Mouse (Mus musculus) bone marrow macrophage, adult 2 months (primary cell): ENCODE data around the gene Plin5. TPM values are rescaled to one million over a fixed set of nuclear protein-coding genes. Genes with fewer than 3 reads are reported as not detected.
"Not testable (repeated sequence)": the region's sequence is repeated elsewhere in the genome, so short reads cannot be mapped to it uniquely, and the experiment has no call there.

Experiments
- H3K27ac ChIP-seq: 2 replicates; pipeline ENCODE4 v1.5.1; 2012; ENCODE audit warnings: low read depth, low read length; ENCODE audit not compliant: insufficient read depth
- H3K4me1 ChIP-seq: 2 replicates; pipeline ENCODE4 v1.6.1; 2012; ENCODE audit warnings: low read length; ENCODE audit not compliant: control insufficient read depth, insufficient read depth
- H3K4me3 ChIP-seq: 2 replicates; pipeline ENCODE4 v1.5.1; 2012; ENCODE audit warnings: mild to moderate bottlenecking, low read length, moderate library complexity; ENCODE audit not compliant: insufficient read depth
- CTCF ChIP-seq: IDR thresholded peaks from 2 replicates; pipeline ENCODE4 v1.5.1; 2012; ENCODE audit warnings: low read depth, mild to moderate bottlenecking, low read length, moderate library complexity
- POLR2A ChIP-seq: IDR thresholded peaks from 2 replicates; pipeline ENCODE4 v1.6.1; 2012; ENCODE audit warnings: mild to moderate bottlenecking, low read depth, low read length, borderline replicate concordance
- polyA plus RNA-seq: library from polyadenylated mRNA; stranded (reverse); fragments of >200 nt; gene quantifications from 2 replicates; pipeline ENCODE4 v1.2.4, GENCODE M21; 2012; ENCODE audit not compliant: missing spikeins, insufficient read depth, insufficient read length

Gene Plin5
- polyA plus RNA-seq, 1 experiment: not detected

- Histone ChIP-seq H3K27ac (peak overlapping the region; percentile 98), H3K4me3 (peak overlapping the region; percentile 86), H3K4me1 (peaks cover 16% of the 10 kb centered on the region)
- no peak for TF ChIP-seq CTCF
- no peak for TF ChIP-seq POLR2A
Measured at GRCm38 (mm10) chr17:56074097-56074826, 43.1 kb downstream of the Plin5 start.

GRCm38 (mm10) chr17:56072243-56072642 lies 45.2 kb downstream of the Plin5 start:
- Histone ChIP-seq H3K4me1 (peaks cover 12% of the 10 kb centered on the region), H3K4me3 (no peak overlapping the region), H3K27ac (no peak overlapping the region)
- no peak for TF ChIP-seq POLR2A
- no peak for TF ChIP-seq CTCF

GRCm38 (mm10) chr17:56071126-56071525 lies 46.3 kb downstream of the Plin5 start:
- H3K4me1 ChIP-seq: peaks cover 15% of the 10 kb centered on the region
- no peak for TF ChIP-seq POLR2A
- TF ChIP-seq CTCF: no peak

GRCm38 (mm10) chr17:56069066-56069465 lies 48.3 kb downstream of the Plin5 start:
- no peak overlapping the region for H3K4me3 ChIP-seq
- H3K27ac ChIP-seq: no peak overlapping the region
- no peak for TF ChIP-seq CTCF
- TF ChIP-seq POLR2A: no peak
- peaks cover 7% of the 10 kb centered on the region; the same call in 1 of the 2 replicates for H3K4me1 ChIP-seq

More at GRCm38 (mm10) chr17:56071126-56071525, 46.3 kb downstream of the Plin5 start:
- Histone ChIP-seq H3K27ac (no peak overlapping the region), H3K4me3 (no peak overlapping the region)

- H3K27ac ChIP-seq: peak overlapping the region; percentile 13; the same call in 1 of the 2 replicates
- TF ChIP-seq POLR2A (no peak), CTCF (no peak)
- no peak overlapping the region for H3K4me3 ChIP-seq
- peaks cover 2% of the 10 kb centered on the region; the same call in 1 of the 2 replicates for H3K4me1 ChIP-seq
Measured at GRCm38 (mm10) chr17:56066451-56066850, 50.9 kb downstream of the Plin5 start.

- H3K27ac ChIP-seq, H3K4me1 ChIP-seq, H3K4me3 ChIP-seq: not testable (repeated sequence)
Measured at GRCm38 (mm10) chr17:56065715-56066114, 51.7 kb downstream of the Plin5 start.

- H3K27ac ChIP-seq: no peak overlapping the region
- TF ChIP-seq CTCF (no peak), POLR2A (no peak)
- no peak overlapping the region for H3K4me3 ChIP-seq
- H3K4me1 ChIP-seq: peaks cover 2% of the 10 kb centered on the region; the same call in 1 of the 2 replicates
Measured at GRCm38 (mm10) chr17:56062081-56062480, 55.3 kb downstream of the Plin5 start.

Other genes starting within 250 kb of the Plin5 start
- 4.2 TPM in 2 replicates for gene Zfp119a, start 238.7 kb downstream of the Plin5 start, polyA plus RNA-seq
- gene Zfp959, start 225.5 kb downstream of the Plin5 start, polyA plus RNA-seq: 8.7 and 11.8 TPM in 2 replicates
- 5.7 and 7.9 TPM in 2 replicates for gene Zfp119b, start 168.1 kb downstream of the Plin5 start, polyA plus RNA-seq
- 190 and 214 TPM in 2 replicates for gene Ebi3, start 165.0 kb downstream of the Plin5 start, polyA plus RNA-seq
- gene Yju2, start 158.5 kb downstream of the Plin5 start, polyA plus RNA-seq: 10.9 and 15.3 TPM in 2 replicates
- not detected in 2 replicates for gene Shd, start 147.1 kb downstream of the Plin5 start, polyA plus RNA-seq
- not detected in 2 replicates for gene Fsd1, start 131.1 kb downstream of the Plin5 start, polyA plus RNA-seq
- gene Stap2, start 112.0 kb downstream of the Plin5 start, polyA plus RNA-seq: 0.98 and 1.5 TPM in 2 replicates
- 41.5 and 52.8 TPM in 2 replicates for gene Mpnd, start 111.9 kb downstream of the Plin5 start, polyA plus RNA-seq
- 98.2 and 99.0 TPM in 2 replicates for gene Sh3gl1, start 81.0 kb downstream of the Plin5 start, polyA plus RNA-seq
- 11.5 and 14.1 TPM in 2 replicates for gene Chaf1a, start 77.2 kb downstream of the Plin5 start, polyA plus RNA-seq
- 55.7 and 67.6 TPM in 2 replicates for gene Ubxn6, start 42.6 kb downstream of the Plin5 start, polyA plus RNA-seq
- 33.0 and 41.1 TPM in 2 replicates for gene Hdgfl2, start 38.0 kb downstream of the Plin5 start, polyA plus RNA-seq
- gene Plin4, start 7.8 kb downstream of the Plin5 start, polyA plus RNA-seq: 0.16 TPM in 1 of 2 replicates, not detected in the other
- not detected in 2 replicates for gene Lrg1, start 4.4 kb upstream of the Plin5 start, polyA plus RNA-seq
- 7.8 and 8.1 TPM in 2 replicates for gene Sema6b, start 22.7 kb upstream of the Plin5 start, polyA plus RNA-seq
- 4.7 and 5.4 TPM in 2 replicates for gene Tnfaip8l1, start 44.9 kb upstream of the Plin5 start, polyA plus RNA-seq
- gene Mydgf, start 66.3 kb upstream of the Plin5 start, polyA plus RNA-seq: 35.2 and 37.4 TPM in 2 replicates
- gene Dpp9, start 101.3 kb upstream of the Plin5 start, polyA plus RNA-seq: 22.2 and 25.0 TPM in 2 replicates
- gene Fem1a, start 139.2 kb upstream of the Plin5 start, polyA plus RNA-seq: 8.8 and 10.3 TPM in 2 replicates
- 13.5 and 17.6 TPM in 2 replicates for gene Ticam1, start 159.2 kb upstream of the Plin5 start, polyA plus RNA-seq
- 40.4 and 44.1 TPM in 2 replicates for gene Plin3, start 175.3 kb upstream of the Plin5 start, polyA plus RNA-seq
- gene Arrdc5, start 182.7 kb upstream of the Plin5 start, polyA plus RNA-seq: not detected in 2 replicates
- 23.9 and 29.3 TPM in 2 replicates for gene Uhrf1, start 185.7 kb upstream of the Plin5 start, polyA plus RNA-seq
- 13.2 and 17.3 TPM in 2 replicates for gene Kdm4b, start 208.5 kb upstream of the Plin5 start, polyA plus RNA-seq